Mouse (Mus musculus): ENCODE measurements around the gene Chek1. TPM values are rescaled to one million over a fixed set of nuclear protein-coding genes. Genes with fewer than 3 reads are reported as not detected.

Chek1 gene
- 72.3 and 74.3 TPM in 2 replicates for polyA plus RNA-seq (2014; fragmentation: Nextera tagmentation; extraction: Ambion mirVana)

- no peaks in the 10 kb centered on the region for H3K27me3 ChIP-seq (ENCODE audit: control insufficient read depth, insufficient read depth, low read length)
- peak within 1 kb of the TSS; percentile 69 for H3K4me3 ChIP-seq (ENCODE audit: low read depth, low read length)
- H3K9ac ChIP-seq (ENCODE audit: low read length), result peak within 1 kb of the TSS; percentile 86
- peaks cover 4% of the 10 kb centered on the region; the same call in 1 of the 2 replicates for H3K36me3 ChIP-seq (ENCODE audit: control insufficient read depth, insufficient read depth, low read length)
- WGBS, result 9% methylated on average over 12 of the region's 12 CpGs
- H3K27ac ChIP-seq (replicated peaks; ENCODE audit: low read depth, low read length), result peak within 1 kb of the TSS; percentile 97
- H3K9me3 ChIP-seq (ENCODE audit: control insufficient read depth, low read length), result no peaks in the 10 kb centered on the region
- ATAC-seq (ENCODE audit: insufficient number of reproducible peaks, low FRiP score, low TSS enrichment, low read depth), result 0 out of 2 replicates have a peak, but pooled peaks have one; percentile 5
- peaks cover 6% of the 10 kb centered on the region; the same call in 1 of the 2 replicates for H3K4me1 ChIP-seq (ENCODE audit: control insufficient read depth, insufficient read depth, low read length)
- H3K4me2 ChIP-seq (ENCODE audit: low read depth, severe bottlenecking), result peak within 1 kb of the TSS; percentile 77
- DNase-seq (ENCODE audit: low spot score), result no peak
These were observed at the start of gene Chek1 for GRCm38 (mm10) chr9:36727034-36727755. Gene Chek1 (minus strand): TSS chr9:36727065.

- Histone ChIP-seq H3K27me3 (ENCODE audit: control insufficient read depth, insufficient read depth, low read length) (no peaks in the 10 kb centered on the region), H3K4me2 (ENCODE audit: low read depth, severe bottlenecking) (no peak overlapping the region; the same call in 1 of the 2 replicates), H3K4me1 (ENCODE audit: control insufficient read depth, insufficient read depth, low read length) (peaks cover 5% of the 10 kb centered on the region), H3K4me3 (ENCODE audit: low read depth, low read length) (no peak overlapping the region), H3K27ac (replicated peaks; ENCODE audit: low read depth, low read length) (no peak overlapping the region), H3K9ac (ENCODE audit: low read length) (no peak overlapping the region), H3K36me3 (ENCODE audit: control insufficient read depth, insufficient read depth, low read length) (peaks cover 2% of the 10 kb centered on the region; the same call in 1 of the 2 replicates), H3K9me3 (ENCODE audit: control insufficient read depth, low read length) (no peaks in the 10 kb centered on the region)
- ATAC-seq (ENCODE audit: insufficient number of reproducible peaks, low FRiP score, low TSS enrichment, low read depth), result no peak
- DNase-seq (ENCODE audit: low spot score), result peak; percentile 20
- WGBS, result 84% methylated on average over 1 of the region's 1 CpGs
These were observed 42.2 kb upstream of the Chek1 start for GRCm38 (mm10) chr9:36769048-36769413.

- peak overlapping the region; percentile 88 for H3K9ac ChIP-seq (ENCODE audit: low read length)
- peak overlapping the region; percentile 74 for H3K4me2 ChIP-seq (ENCODE audit: low read depth, severe bottlenecking)
- H3K27me3 ChIP-seq (ENCODE audit: control insufficient read depth, insufficient read depth, low read length), result no peaks in the 10 kb centered on the region
- peak overlapping the region; percentile 79 for H3K27ac ChIP-seq (replicated peaks; ENCODE audit: low read depth, low read length)
- H3K4me1 ChIP-seq (ENCODE audit: control insufficient read depth, insufficient read depth, low read length), result peaks cover 5% of the 10 kb centered on the region
- H3K4me3 ChIP-seq (ENCODE audit: low read depth, low read length), result peak overlapping the region; percentile 92
- WGBS, result 14% methylated on average over 25 of the region's 25 CpGs
- DNase-seq (ENCODE audit: low spot score), result peak; percentile 56
- ATAC-seq (ENCODE audit: insufficient number of reproducible peaks, low FRiP score, low TSS enrichment, low read depth), result no peak; the same call in 1 of the 2 replicates
- no peaks in the 10 kb centered on the region for H3K9me3 ChIP-seq (ENCODE audit: control insufficient read depth, low read length)
- peaks cover 6% of the 10 kb centered on the region; the same call in 1 of the 2 replicates for H3K36me3 ChIP-seq (ENCODE audit: control insufficient read depth, insufficient read depth, low read length)
These were observed 41.5 kb upstream of the Chek1 start for GRCm38 (mm10) chr9:36768156-36769047.

DNA sequence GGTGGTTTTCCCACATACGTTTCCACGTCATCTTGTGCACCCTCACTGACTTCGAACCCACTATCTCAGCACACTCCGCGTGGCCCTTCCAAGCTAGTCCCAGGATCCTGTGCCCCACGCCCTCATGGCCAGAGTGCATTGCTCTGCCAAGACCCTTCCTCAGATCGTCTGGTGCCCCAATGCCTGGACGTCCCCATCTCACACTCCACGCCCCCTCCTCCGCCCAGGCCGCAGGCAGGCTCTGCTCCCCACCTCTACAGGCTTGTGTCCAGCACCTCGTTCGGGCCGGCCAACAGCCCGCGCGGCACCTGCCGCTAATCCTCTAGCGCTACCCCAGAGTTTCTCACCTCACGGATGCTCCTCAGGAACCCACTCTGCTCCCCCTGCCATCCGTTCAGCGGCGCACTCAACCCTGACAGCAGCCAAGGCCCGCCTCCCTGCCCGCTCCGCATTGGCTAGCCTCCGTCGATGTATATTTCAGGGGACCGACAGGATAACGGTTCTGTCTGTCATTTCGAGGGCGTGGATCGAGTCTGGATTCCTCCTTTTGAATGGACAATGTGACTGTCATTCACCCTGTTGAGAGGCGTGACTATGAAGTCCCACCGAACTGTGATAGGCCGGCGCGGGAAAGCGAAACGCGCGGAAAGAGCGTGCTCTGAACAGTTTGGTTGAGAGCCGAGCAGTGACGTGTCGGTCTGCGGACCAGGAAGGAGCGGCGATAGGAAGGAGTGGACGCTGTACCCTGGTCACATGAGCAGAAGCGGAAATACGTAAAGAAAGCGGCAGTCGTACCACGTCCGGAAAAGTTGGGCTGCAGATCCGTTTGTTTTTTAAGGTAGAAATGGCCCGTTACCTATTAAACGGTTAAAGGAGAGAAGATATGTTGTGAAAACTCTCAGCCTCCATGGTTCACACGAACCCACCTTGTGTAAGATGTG lies 40.6 kb upstream of the Chek1 start, which contains the start of gene Stt3a:
Gene Stt3a, minus strand, starts transcription at position 477 of the 941 bp plus-strand sequence.
- no peaks in the 10 kb centered on the region for H3K9me3 ChIP-seq (ENCODE audit: control insufficient read depth, low read length)
- peak within 1 kb of the TSS; percentile 79 for H3K27ac ChIP-seq (replicated peaks; ENCODE audit: low read depth, low read length)
- H3K9ac ChIP-seq (ENCODE audit: low read length), result peak within 1 kb of the TSS; percentile 88
- H3K36me3 ChIP-seq (ENCODE audit: control insufficient read depth, insufficient read depth, low read length), result peaks cover 7% of the 10 kb centered on the region
- peak within 1 kb of the TSS; percentile 92 for H3K4me3 ChIP-seq (ENCODE audit: low read depth, low read length)
- ATAC-seq (ENCODE audit: insufficient number of reproducible peaks, low FRiP score, low TSS enrichment, low read depth) (peak; percentile 100), DNase-seq (ENCODE audit: low spot score) (peak; percentile 97)
- WGBS, result under 1% methylated on average over 60 of the region's 60 CpGs
- peaks cover 5% of the 10 kb centered on the region for H3K4me1 ChIP-seq (ENCODE audit: control insufficient read depth, insufficient read depth, low read length)
- H3K27me3 ChIP-seq (ENCODE audit: control insufficient read depth, insufficient read depth, low read length), result no peaks in the 10 kb centered on the region
- H3K4me2 ChIP-seq (ENCODE audit: low read depth, severe bottlenecking), result peak within 1 kb of the TSS; percentile 74

DNA sequence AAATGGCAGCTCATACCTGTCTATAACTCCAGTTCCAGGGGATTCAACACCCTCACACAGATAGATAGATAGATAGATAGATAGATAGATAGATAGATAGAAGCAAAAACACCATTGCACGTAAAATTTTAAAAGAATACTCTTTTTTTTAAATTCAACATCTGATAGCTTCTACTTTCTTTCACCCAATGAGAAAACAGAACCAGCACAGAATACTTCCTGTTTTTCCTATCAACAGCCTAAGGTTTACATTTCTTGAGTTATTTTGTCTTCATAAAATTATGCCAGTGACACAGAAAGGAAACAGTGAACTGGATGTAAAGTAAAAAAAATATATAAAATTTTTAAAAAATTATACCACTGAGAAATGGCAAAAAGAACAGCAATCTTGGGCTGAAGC lies 37.5 kb upstream of the Chek1 start:
- H3K36me3 ChIP-seq (ENCODE audit: control insufficient read depth, insufficient read depth, low read length), result peaks cover 13% of the 10 kb centered on the region
- H3K27me3 ChIP-seq (ENCODE audit: control insufficient read depth, insufficient read depth, low read length), result no peaks in the 10 kb centered on the region
- WGBS, result 97% methylated on average over 1 of the region's 1 CpGs
- no peak overlapping the region for H3K9ac ChIP-seq (ENCODE audit: low read length)
- no peak overlapping the region for H3K27ac ChIP-seq (replicated peaks; ENCODE audit: low read depth, low read length)
- ATAC-seq (ENCODE audit: insufficient number of reproducible peaks, low FRiP score, low TSS enrichment, low read depth), result no peak
- H3K4me2 ChIP-seq (ENCODE audit: low read depth, severe bottlenecking), result no peak overlapping the region
- H3K4me1 ChIP-seq (ENCODE audit: control insufficient read depth, insufficient read depth, low read length), result peaks cover 5% of the 10 kb centered on the region
- DNase-seq (ENCODE audit: low spot score), result no peak
- H3K9me3 ChIP-seq (ENCODE audit: control insufficient read depth, low read length), result no peaks in the 10 kb centered on the region
- no peak overlapping the region for H3K4me3 ChIP-seq (ENCODE audit: low read depth, low read length)

GRCm38 (mm10) chr9:36726131-36727033 lies 483 bp downstream of the Chek1 start:
- Histone ChIP-seq H3K27ac (replicated peaks; ENCODE audit: low read depth, low read length) (peak overlapping the region; percentile 97), H3K36me3 (ENCODE audit: control insufficient read depth, insufficient read depth, low read length) (peaks cover 9% of the 10 kb centered on the region), H3K4me3 (ENCODE audit: low read depth, low read length) (peak overlapping the region; percentile 69), H3K9ac (ENCODE audit: low read length) (peak overlapping the region; percentile 86), H3K4me1 (ENCODE audit: control insufficient read depth, insufficient read depth, low read length) (peaks cover 6% of the 10 kb centered on the region; the same call in 1 of the 2 replicates), H3K4me2 (ENCODE audit: low read depth, severe bottlenecking) (peak overlapping the region; percentile 77), H3K27me3 (ENCODE audit: control insufficient read depth, insufficient read depth, low read length) (no peaks in the 10 kb centered on the region), H3K9me3 (ENCODE audit: control insufficient read depth, low read length) (no peaks in the 10 kb centered on the region)
- peak; percentile 93 for ATAC-seq (ENCODE audit: insufficient number of reproducible peaks, low FRiP score, low TSS enrichment, low read depth)
- DNase-seq (ENCODE audit: low spot score), result peak; percentile 97
- WGBS, result under 1% methylated on average over 53 of the region's 53 CpGs

DNA sequence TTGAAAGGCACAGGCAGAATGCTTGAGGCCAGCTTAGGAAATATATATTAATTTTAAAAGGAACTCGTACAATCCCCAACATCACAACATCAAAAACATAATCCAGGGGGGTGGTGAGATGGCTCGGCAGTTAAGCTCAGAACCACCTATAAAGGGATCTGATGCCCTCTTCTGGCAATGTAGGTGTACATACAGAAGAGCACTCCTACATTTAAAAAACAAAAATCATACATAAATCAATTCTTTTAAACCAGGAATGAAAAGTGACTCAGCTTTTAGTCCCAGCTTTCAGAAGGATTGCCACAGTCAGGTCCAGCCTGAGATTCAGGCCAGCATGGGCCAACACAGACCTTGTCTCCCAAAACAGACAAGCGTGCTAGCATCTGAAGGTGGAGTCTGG lies 10.2 kb downstream of the Chek1 start:
- peaks cover 5% of the 10 kb centered on the region for H3K36me3 ChIP-seq (ENCODE audit: control insufficient read depth, insufficient read depth, low read length)
- DNase-seq (ENCODE audit: low spot score), result no peak
- H3K27ac ChIP-seq (replicated peaks; ENCODE audit: low read depth, low read length), result no peak overlapping the region
- no peak overlapping the region for H3K4me3 ChIP-seq (ENCODE audit: low read depth, low read length)
- 84% methylated on average over 3 of the region's 3 CpGs for WGBS
- no peak overlapping the region for H3K4me2 ChIP-seq (ENCODE audit: low read depth, severe bottlenecking)
- H3K9ac ChIP-seq (ENCODE audit: low read length), result no peak overlapping the region
- H3K27me3 ChIP-seq (ENCODE audit: control insufficient read depth, insufficient read depth, low read length), result no peaks in the 10 kb centered on the region
- H3K9me3 ChIP-seq (ENCODE audit: control insufficient read depth, low read length), result no peaks in the 10 kb centered on the region
- no peak for ATAC-seq (ENCODE audit: insufficient number of reproducible peaks, low FRiP score, low TSS enrichment, low read depth)
- H3K4me1 ChIP-seq (ENCODE audit: control insufficient read depth, insufficient read depth, low read length), result no peaks in the 10 kb centered on the region

Measured in limb, embryonic 11.5 days (tissue).